Mouse (Mus musculus): ENCODE measurements at regions not wholly inside any gene's neighbourhood (a gene's known extent, or its start where the extent isn't known, plus 50 kb on each side); places are given as distances from the start of the nearest gene placed in this dataset.

- Histone ChIP-seq H3K27ac (ENCODE audit: poor library complexity, severe bottlenecking) (no peak overlapping the region), H3K4me2 (peak overlapping the region; percentile 65), H3K27me3 (replicated peaks) (peaks cover 10% of the 10 kb centered on the region), H3K36me3 (no peaks in the 10 kb centered on the region), H3K4me3 (peak overlapping the region; percentile 43), H3K9ac (no peak overlapping the region), H3K9me3 (replicated peaks) (no peaks in the 10 kb centered on the region), H3K4me1 (replicated peaks) (peaks cover 6% of the 10 kb centered on the region)
- WGBS = 12% methylated on average over 17 of the region's 17 CpGs
- ATAC-seq (ENCODE audit: insufficient number of reproducible peaks, low FRiP score) = peak; percentile 68
Observed at GRCm38 (mm10) chr19:59588068-59588522, 129.9 kb downstream of the Emx2 start.

GRCm38 (mm10) chr19:59590021-59590420 lies 131.8 kb downstream of the Emx2 start:
- no peak for ATAC-seq (ENCODE audit: insufficient number of reproducible peaks, low FRiP score)
- peaks cover 5% of the 10 kb centered on the region; the same call in 1 of the 2 replicates for H3K27me3 ChIP-seq (replicated peaks)
- H3K36me3 ChIP-seq = no peaks in the 10 kb centered on the region
- H3K4me1 ChIP-seq (replicated peaks) = peaks cover 6% of the 10 kb centered on the region
- no peak overlapping the region for H3K4me2 ChIP-seq
- no peak overlapping the region for H3K27ac ChIP-seq (ENCODE audit: poor library complexity, severe bottlenecking)
- H3K9ac ChIP-seq = no peak overlapping the region
- no peaks in the 10 kb centered on the region for H3K9me3 ChIP-seq (replicated peaks)
- WGBS = 91% methylated on average over 3 of the region's 3 CpGs
- H3K4me3 ChIP-seq = no peak overlapping the region

GRCm38 (mm10) chr19:59592060-59592459 lies 133.9 kb downstream of the Emx2 start:
- H3K27me3 ChIP-seq (replicated peaks) = no peaks in the 10 kb centered on the region
- H3K27ac ChIP-seq (ENCODE audit: poor library complexity, severe bottlenecking) = no peak overlapping the region
- no peak overlapping the region for H3K4me2 ChIP-seq
- H3K9me3 ChIP-seq (replicated peaks) = no peaks in the 10 kb centered on the region
- no peaks in the 10 kb centered on the region for H3K36me3 ChIP-seq
- peaks cover 6% of the 10 kb centered on the region for H3K4me1 ChIP-seq (replicated peaks)
- WGBS = 60% methylated on average over 3 of the region's 3 CpGs
- no peak overlapping the region for H3K4me3 ChIP-seq
- H3K9ac ChIP-seq = no peak overlapping the region
- no peak for ATAC-seq (ENCODE audit: insufficient number of reproducible peaks, low FRiP score)

- ATAC-seq (ENCODE audit: insufficient number of reproducible peaks, low FRiP score) = no peak
- H3K4me1 ChIP-seq (replicated peaks) = no peaks in the 10 kb centered on the region
- no peaks in the 10 kb centered on the region for H3K9me3 ChIP-seq (replicated peaks)
- H3K27ac ChIP-seq (ENCODE audit: poor library complexity, severe bottlenecking) = no peak overlapping the region
- no peak overlapping the region for H3K4me2 ChIP-seq
- H3K4me3 ChIP-seq = no peak overlapping the region
- WGBS = 74% methylated on average over 6 of the region's 6 CpGs
- H3K27me3 ChIP-seq (replicated peaks) = no peaks in the 10 kb centered on the region
- H3K9ac ChIP-seq = no peak overlapping the region
- H3K36me3 ChIP-seq = no peaks in the 10 kb centered on the region
Observed at GRCm38 (mm10) chr19:59624288-59624795, 166.2 kb downstream of the Emx2 start.

- no peak for ATAC-seq (ENCODE audit: insufficient number of reproducible peaks, low FRiP score)
- Histone ChIP-seq H3K36me3 (no peaks in the 10 kb centered on the region), H3K4me1 (replicated peaks) (no peaks in the 10 kb centered on the region), H3K4me3 (no peak overlapping the region), H3K27me3 (replicated peaks) (no peaks in the 10 kb centered on the region), H3K4me2 (no peak overlapping the region), H3K9ac (no peak overlapping the region), H3K27ac (ENCODE audit: poor library complexity, severe bottlenecking) (no peak overlapping the region), H3K9me3 (replicated peaks) (no peaks in the 10 kb centered on the region)
- WGBS = 49% methylated on average over 3 of the region's 3 CpGs
Observed at GRCm38 (mm10) chr19:59627681-59628080, 169.5 kb downstream of the Emx2 start.

- 74% methylated on average over 15 of the region's 15 CpGs for WGBS
- no peak overlapping the region for H3K9ac ChIP-seq
- H3K27ac ChIP-seq (ENCODE audit: poor library complexity, severe bottlenecking) = no peak overlapping the region
- H3K4me2 ChIP-seq = no peak overlapping the region
- no peaks in the 10 kb centered on the region for H3K4me1 ChIP-seq (replicated peaks)
- H3K36me3 ChIP-seq = no peaks in the 10 kb centered on the region
- ATAC-seq (ENCODE audit: insufficient number of reproducible peaks, low FRiP score) = no peak
- no peak overlapping the region for H3K4me3 ChIP-seq
- H3K27me3 ChIP-seq (replicated peaks) = no peaks in the 10 kb centered on the region
- no peaks in the 10 kb centered on the region for H3K9me3 ChIP-seq (replicated peaks)
Observed at GRCm38 (mm10) chr19:59628296-59629160, 170.4 kb downstream of the Emx2 start.

- ATAC-seq (ENCODE audit: insufficient number of reproducible peaks, low FRiP score) = no peak
- Histone ChIP-seq H3K9ac (no peak overlapping the region), H3K9me3 (replicated peaks) (no peaks in the 10 kb centered on the region), H3K36me3 (no peaks in the 10 kb centered on the region), H3K4me1 (replicated peaks) (no peaks in the 10 kb centered on the region), H3K4me2 (no peak overlapping the region), H3K27ac (ENCODE audit: poor library complexity, severe bottlenecking) (no peak overlapping the region), H3K4me3 (no peak overlapping the region), H3K27me3 (replicated peaks) (no peaks in the 10 kb centered on the region)
- 84% methylated on average over 2 of the region's 2 CpGs for WGBS
Observed at GRCm38 (mm10) chr19:59629161-59629445, 170.9 kb downstream of the Emx2 start.

GRCm38 (mm10) chr19:59630095-59630494 lies 171.9 kb downstream of the Emx2 start:
- H3K4me2 ChIP-seq = no peak overlapping the region
- H3K27me3 ChIP-seq (replicated peaks) = 0 out of 2 replicates have a peak, but pooled peaks cover 3% of the 10 kb centered on the region
- no peak overlapping the region for H3K4me3 ChIP-seq
- no peaks in the 10 kb centered on the region for H3K9me3 ChIP-seq (replicated peaks)
- 81% methylated on average over 8 of the region's 8 CpGs for WGBS
- no peak overlapping the region for H3K9ac ChIP-seq
- no peak for ATAC-seq (ENCODE audit: insufficient number of reproducible peaks, low FRiP score)
- no peak overlapping the region for H3K27ac ChIP-seq (ENCODE audit: poor library complexity, severe bottlenecking)
- H3K36me3 ChIP-seq = no peaks in the 10 kb centered on the region
- H3K4me1 ChIP-seq (replicated peaks) = no peaks in the 10 kb centered on the region

GRCm38 (mm10) chr19:59630706-59631105 lies 172.5 kb downstream of the Emx2 start:
- Histone ChIP-seq H3K9ac (no peak overlapping the region), H3K9me3 (replicated peaks) (no peaks in the 10 kb centered on the region), H3K4me1 (replicated peaks) (no peaks in the 10 kb centered on the region), H3K27ac (ENCODE audit: poor library complexity, severe bottlenecking) (no peak overlapping the region), H3K36me3 (no peaks in the 10 kb centered on the region), H3K27me3 (replicated peaks) (0 out of 2 replicates have a peak, but pooled peaks cover 4% of the 10 kb centered on the region), H3K4me2 (no peak overlapping the region), H3K4me3 (no peak overlapping the region)
- 76% methylated on average over 4 of the region's 4 CpGs for WGBS
- no peak for ATAC-seq (ENCODE audit: insufficient number of reproducible peaks, low FRiP score)

- no peak for ATAC-seq (ENCODE audit: insufficient number of reproducible peaks, low FRiP score)
- 75% methylated on average over 1 of the region's 1 CpGs for WGBS
- no peak overlapping the region for H3K9ac ChIP-seq
- H3K27me3 ChIP-seq (replicated peaks) = 0 out of 2 replicates have a peak, but pooled peaks cover 4% of the 10 kb centered on the region
- H3K9me3 ChIP-seq (replicated peaks) = no peaks in the 10 kb centered on the region
- no peak overlapping the region for H3K4me3 ChIP-seq
- no peaks in the 10 kb centered on the region for H3K4me1 ChIP-seq (replicated peaks)
- no peak overlapping the region for H3K27ac ChIP-seq (ENCODE audit: poor library complexity, severe bottlenecking)
- H3K36me3 ChIP-seq = no peaks in the 10 kb centered on the region
- H3K4me2 ChIP-seq = no peak overlapping the region
Observed at GRCm38 (mm10) chr19:59631541-59631940, 173.4 kb downstream of the Emx2 start.

GRCm38 (mm10) chr19:59636271-59636670 lies 178.1 kb downstream of the Emx2 start:
- ATAC-seq (ENCODE audit: insufficient number of reproducible peaks, low FRiP score) = no peak
- 61% methylated on average over 8 of the region's 8 CpGs for WGBS
- H3K4me1 ChIP-seq (replicated peaks) = no peaks in the 10 kb centered on the region

More at GRCm38 (mm10) chr19:59636271-59636670, 178.1 kb downstream of the Emx2 start:
- H3K9me3 ChIP-seq (replicated peaks) = no peaks in the 10 kb centered on the region
- H3K27me3 ChIP-seq (replicated peaks) = 0 out of 2 replicates have a peak, but pooled peaks cover 4% of the 10 kb centered on the region
- H3K36me3 ChIP-seq = no peaks in the 10 kb centered on the region
- H3K4me2 ChIP-seq = no peak overlapping the region
- no peak overlapping the region for H3K4me3 ChIP-seq
- no peak overlapping the region for H3K9ac ChIP-seq
- no peak overlapping the region for H3K27ac ChIP-seq (ENCODE audit: poor library complexity, severe bottlenecking)

Measured in heart, embryonic 12.5 days (tissue).